Mouse (Mus musculus) CD8-positive naive resting alpha-beta T cell, adult 2 months (primary cell): ENCODE results near the gene Galnt2.
A peak's percentile ranks its signal among the peaks of the same experiment; 100 is the strongest.

ENCODE experiments used
- DNase-seq, 2 experiments: peaks; one replicate each; pipeline ENCODE4 v3.0.0; 2022; ENCODE audit warnings: low read depth in 2 of 2, low spot score in 2 of 2

Gene Galnt2

DNA sequence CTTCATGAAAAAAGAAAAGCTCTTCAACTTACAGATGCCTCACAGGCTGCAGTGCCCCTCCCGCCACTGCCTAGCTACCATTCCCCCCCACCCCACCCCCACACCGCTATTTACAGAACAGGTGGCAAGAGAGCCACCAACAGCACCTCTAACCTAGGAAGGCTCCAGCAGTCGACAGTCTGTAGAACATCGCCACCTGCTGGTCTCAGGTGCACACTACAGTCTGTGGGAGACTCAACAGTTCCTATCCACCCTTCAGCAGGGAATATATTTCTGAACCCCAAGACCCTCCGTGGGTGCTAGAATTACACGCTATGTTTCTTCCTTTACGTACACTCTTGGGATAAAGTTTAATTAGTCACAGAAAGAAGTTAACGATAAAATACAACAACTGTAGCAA lies 137.0 kb downstream of the Galnt2 start:
- peak; percentile 58 to 73 for DNase-seq

- no peak for DNase-seq
Observed at GRCm38 (mm10) chr8:124370422-124371183, 139.4 kb downstream of the Galnt2 start.

GRCm38 (mm10) chr8:124371410-124372123 lies 140.4 kb downstream of the Galnt2 start:
- no peak for DNase-seq

DNA sequence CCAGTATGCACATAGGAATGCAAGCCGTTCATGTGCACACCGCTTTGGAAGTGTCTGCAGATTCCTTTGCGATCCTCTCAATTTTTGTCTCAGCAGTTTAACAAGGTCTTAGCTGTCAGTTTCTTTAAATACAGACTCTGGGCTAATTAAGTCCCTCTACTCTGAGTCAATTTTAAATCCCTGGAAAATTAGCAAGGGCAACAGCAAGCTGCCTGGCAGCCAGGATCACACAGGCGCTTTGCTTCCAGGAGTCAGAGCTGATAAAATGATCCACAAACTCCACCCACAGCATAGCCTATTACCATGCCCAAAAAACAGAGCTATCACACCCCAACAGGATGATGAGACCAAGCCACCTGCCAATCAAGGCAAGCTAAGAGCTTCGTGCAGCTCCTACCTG lies 142.6 kb downstream of the Galnt2 start:
- no peak for DNase-seq

DNA sequence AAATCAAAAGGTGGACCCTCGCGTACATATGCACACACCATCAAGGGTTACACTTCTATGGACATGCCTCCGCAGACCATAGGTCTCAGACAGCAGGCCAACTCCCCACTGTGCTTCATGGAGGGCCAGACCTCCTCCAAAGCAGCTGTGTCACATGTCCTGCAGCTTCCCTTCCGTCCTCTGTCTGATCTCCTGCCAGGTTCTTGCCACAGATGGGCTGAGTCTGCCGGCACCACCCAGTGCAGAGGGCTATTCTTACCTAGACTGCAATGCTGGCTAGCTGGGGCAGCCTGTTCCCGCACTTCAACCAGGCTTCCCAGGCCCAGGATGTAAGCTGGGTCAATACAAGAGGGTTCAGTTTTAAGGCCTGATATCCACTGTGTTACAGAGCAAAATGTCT lies 144.0 kb downstream of the Galnt2 start:
- no peak for DNase-seq

- DNase-seq: no peak
Observed at GRCm38 (mm10) chr8:124375727-124376126, 144.5 kb downstream of the Galnt2 start.

DNA sequence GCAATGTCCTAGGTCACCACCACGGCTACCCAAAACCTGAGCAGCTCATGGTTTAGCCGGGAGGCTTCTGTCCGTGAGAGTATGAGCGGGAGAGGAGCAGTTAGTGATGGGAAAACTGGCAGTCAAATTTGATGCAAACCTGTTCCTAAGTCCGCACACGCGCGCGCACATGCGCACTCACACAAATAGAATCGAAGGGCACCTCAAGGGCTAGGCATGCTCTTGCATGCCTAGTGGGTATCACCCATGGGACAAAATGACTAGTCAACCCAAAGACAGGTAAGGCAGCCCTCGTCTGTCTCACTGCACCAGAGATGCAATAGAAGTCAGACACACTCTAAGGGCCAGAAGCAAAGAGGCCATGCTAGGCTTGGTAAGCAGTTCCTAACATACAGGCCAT lies 145.2 kb downstream of the Galnt2 start:
- DNase-seq: no peak

DNA sequence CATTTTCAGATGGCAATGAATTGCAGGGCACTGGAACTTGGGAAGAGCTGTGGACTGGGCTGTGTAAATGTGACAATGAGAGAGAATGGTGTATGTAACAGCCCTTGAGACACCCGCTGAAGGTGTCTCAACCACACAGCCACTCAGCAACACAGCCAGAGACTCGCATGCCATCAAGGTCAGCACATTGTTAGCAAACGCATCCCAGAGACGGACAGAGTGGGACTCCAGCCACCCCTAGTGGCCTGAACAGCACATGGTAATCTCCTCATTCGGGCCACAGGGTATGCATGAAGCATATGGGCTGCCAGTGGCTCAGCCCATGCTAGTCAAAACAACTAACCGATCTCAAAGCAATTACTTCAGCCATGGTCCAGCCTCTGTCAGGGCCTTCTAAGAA lies 148.1 kb downstream of the Galnt2 start:
- no peak for DNase-seq

- DNase-seq: no peak
Observed at GRCm38 (mm10) chr8:124382235-124382634, 151.0 kb downstream of the Galnt2 start.

GRCm38 (mm10) chr8:124384336-124384735 lies 153.1 kb downstream of the Galnt2 start:
- DNase-seq: no peak

DNA sequence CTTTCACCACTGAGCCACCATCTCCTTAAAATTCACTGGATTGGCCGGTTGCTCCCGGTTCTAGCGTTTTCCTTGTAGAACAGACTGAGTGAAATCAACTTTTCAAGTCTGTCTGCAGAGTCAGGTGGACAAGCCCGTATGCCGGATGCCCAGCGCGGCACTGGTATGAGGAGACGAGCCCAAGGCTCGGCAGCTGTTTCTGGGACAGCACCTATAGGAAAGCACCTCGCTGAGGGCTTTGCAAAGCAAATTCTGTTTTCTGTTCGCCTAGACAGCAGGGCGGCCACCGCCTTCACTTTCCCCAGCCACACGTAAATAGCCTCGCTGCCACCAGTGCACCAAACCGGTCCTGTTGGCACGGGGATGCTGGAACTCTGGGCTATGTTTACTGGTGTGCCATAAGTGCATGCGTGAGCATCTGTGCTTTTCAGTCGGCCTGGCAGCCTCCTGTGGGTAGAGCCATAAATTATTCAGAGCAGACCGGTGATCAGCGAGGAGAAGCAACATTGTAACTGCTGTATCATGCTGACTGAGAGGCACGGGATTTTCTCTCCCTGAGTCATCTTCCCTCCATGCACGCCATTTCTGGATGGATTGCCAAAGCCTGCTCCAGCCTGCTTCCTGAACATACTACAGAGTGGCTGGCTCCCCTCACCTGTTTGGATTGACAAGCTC lies 155.2 kb downstream of the Galnt2 start:
- DNase-seq: no peak

GRCm38 (mm10) chr8:124389495-124389894 lies 158.3 kb downstream of the Galnt2 start:
- no peak for DNase-seq

GRCm38 (mm10) chr8:124391191-124391590 lies 160.0 kb downstream of the Galnt2 start:
- DNase-seq: no peak

GRCm38 (mm10) chr8:124392271-124393012 lies 161.3 kb downstream of the Galnt2 start:
- DNase-seq: no peak

DNA sequence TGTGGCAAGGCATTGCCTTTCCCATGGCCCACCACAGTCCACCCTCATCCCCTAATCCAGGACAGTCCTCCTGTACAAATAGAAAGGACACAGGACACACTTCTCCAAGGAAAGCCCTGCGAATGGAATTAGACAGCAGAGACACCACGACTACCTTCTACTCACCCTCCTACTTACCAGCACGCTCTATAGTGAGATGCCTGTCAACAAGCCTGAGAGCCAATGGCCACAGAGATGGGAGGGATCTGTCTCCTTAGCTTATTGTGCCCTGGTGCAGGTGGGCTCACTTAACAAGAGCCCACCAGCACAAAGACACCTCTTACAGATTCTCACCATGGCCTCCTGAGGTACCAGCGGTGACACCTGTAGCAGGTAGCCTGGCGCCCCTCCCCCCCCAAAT lies 161.8 kb downstream of the Galnt2 start:
- no peak for DNase-seq

DNA sequence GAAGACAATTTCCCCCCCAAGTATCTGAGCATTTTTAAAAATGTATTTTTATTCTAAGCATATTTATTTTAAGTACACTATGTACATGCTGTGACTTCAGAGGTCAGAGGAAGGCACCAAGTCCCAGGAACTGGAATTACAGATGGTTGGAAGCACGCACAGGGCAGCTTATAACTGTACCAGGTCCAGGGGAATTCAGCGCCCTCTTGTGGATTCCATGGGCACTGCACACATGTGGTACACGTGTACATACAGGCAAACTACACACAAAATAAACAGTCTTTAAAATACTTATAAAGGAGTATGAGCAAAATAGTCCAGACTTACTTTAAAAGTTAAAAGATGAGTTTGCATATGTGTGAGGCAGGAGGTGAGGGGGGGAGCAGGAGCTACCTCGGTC lies 162.7 kb downstream of the Galnt2 start:
- no peak for DNase-seq

- DNase-seq: no peak
Observed at GRCm38 (mm10) chr8:124394951-124395350, 163.8 kb downstream of the Galnt2 start.
